Mouse (Mus musculus) CH12.LX (cell line): ENCODE data around the gene Vta1. TPM values are rescaled to one million over a fixed set of nuclear protein-coding genes. Genes with fewer than 3 reads are reported as not detected.

Source experiments
- DNase-seq: peaks from one replicate; pipeline ENCODE4 v3.0.0-alpha.2; 2013; ENCODE audit errors: extremely low read depth
- H3K27ac ChIP-seq: 2 replicates; pipeline ENCODE4 v1.5.1; 2012; ENCODE audit warnings: low read depth, mild to moderate bottlenecking, control low read depth, moderate library complexity; ENCODE audit not compliant: insufficient read depth
- H3K27me3 ChIP-seq: replicated peaks from 2 replicates; pipeline ENCODE3; 2012; ENCODE audit warnings: inconsistent platforms
- H3K36me3 ChIP-seq, 2 experiments: replicated peaks in 1 of 2; 2 replicates each; pipeline versions ENCODE3 to v1.6.1; 2012; ENCODE audit warnings: inconsistent platforms in 1 of 2, low read length in 1 of 2, mild to moderate bottlenecking in 1 of 2, mixed read lengths in 1 of 2, moderate library complexity in 1 of 2; ENCODE audit not compliant: control insufficient read depth in 1 of 2, insufficient read depth in 1 of 2
- H3K4me1 ChIP-seq, 2 experiments: 2 replicates each; pipeline ENCODE4 v1.6.1; 2012; ENCODE audit warnings: inconsistent platforms in 1 of 2, moderate library complexity in 1 of 2; ENCODE audit not compliant: insufficient read depth in 2 of 2, control insufficient read depth in 1 of 2
- H3K4me2 ChIP-seq: 2 replicates; pipeline ENCODE4 v1.6.1; 2012; ENCODE audit warnings: low read depth, mild to moderate bottlenecking, control low read depth; ENCODE audit not compliant: poor library complexity, insufficient read depth, severe bottlenecking
- H3K4me3 ChIP-seq, 3 experiments: fragments of 150-350 bp in 1 of 3; sonication (generic) in 1 of 3; replicated peaks in 1 of 3; 2 replicates each; pipeline versions ENCODE3 to v1.5.1; 2011 to 2012; ENCODE audit warnings: low read depth in 2 of 3, low read length in 2 of 3, mild to moderate bottlenecking in 2 of 3, moderate library complexity in 2 of 3, control low read depth in 1 of 3, improper control_type of control experiment in 1 of 3, inconsistent platforms in 1 of 3, mixed read lengths in 1 of 3; ENCODE audit not compliant: poor library complexity in 1 of 3
- H3K79me2 ChIP-seq: replicated peaks from 2 replicates; pipeline ENCODE4 v1.6.1; 2012; ENCODE audit warnings: mild to moderate bottlenecking, moderate library complexity; ENCODE audit not compliant: control insufficient read depth, poor library complexity, insufficient read depth, severe bottlenecking; ENCODE audit errors: extremely low read depth
- H3K9ac ChIP-seq: 2 replicates; pipeline ENCODE4 v1.6.1; 2012; ENCODE audit warnings: low read depth, mild to moderate bottlenecking, control low read depth, moderate library complexity; ENCODE audit not compliant: insufficient read depth
- H3K9me3 ChIP-seq: replicated peaks from 2 replicates; pipeline ENCODE3; 2012; ENCODE audit warnings: low read length, inconsistent platforms, mixed read lengths
- CHD1 ChIP-seq: IDR thresholded peaks from 2 replicates; pipeline ENCODE4 v1.6.1; 2012; ENCODE audit warnings: low read depth, low read length, improper control_type of control experiment, inconsistent platforms
- CHD2 ChIP-seq: IDR thresholded peaks from 2 replicates; pipeline ENCODE4 v1.6.1; 2011; ENCODE audit warnings: low read length, improper control_type of control experiment
- CTCF ChIP-seq, 2 experiments: IDR thresholded peaks in 1 of 2; conservative IDR thresholded peaks in 1 of 2; 2 replicates each; pipeline ENCODE4 v1.5.1; 2011 to 2012; ENCODE audit warnings: low read depth in 2 of 2, low read length in 2 of 2, improper control_type of control experiment in 1 of 2, inconsistent platforms in 1 of 2, mild to moderate bottlenecking in 1 of 2, moderate library complexity in 1 of 2
- E2F4 ChIP-seq: IDR thresholded peaks from 2 replicates; pipeline ENCODE4 v1.6.1; 2011; ENCODE audit warnings: low read depth, low read length, improper control_type of control experiment; ENCODE audit not compliant: insufficient replicate concordance
- ELF1 ChIP-seq: IDR thresholded peaks from 2 replicates; pipeline ENCODE4 v1.6.1; 2014; ENCODE audit warnings: low read depth, mild to moderate bottlenecking, inconsistent platforms, low read length, improper control_type of control experiment
- EP300 ChIP-seq: IDR thresholded peaks from 2 replicates; pipeline ENCODE4 v1.6.1; 2011; ENCODE audit warnings: low read length, improper control_type of control experiment
- ETS1 ChIP-seq: conservative IDR thresholded peaks from 2 replicates; pipeline ENCODE4 v1.6.1; 2012; ENCODE audit warnings: low read depth, mild to moderate bottlenecking, inconsistent platforms, low read length, improper control_type of control experiment, moderate library complexity
- GABPA ChIP-seq: IDR thresholded peaks from 2 replicates; pipeline ENCODE4 v1.6.1; 2012; ENCODE audit warnings: low read depth, low read length, improper control_type of control experiment, inconsistent platforms; ENCODE audit not compliant: insufficient replicate concordance
- IRF4 ChIP-seq: IDR thresholded peaks from 2 replicates; pipeline ENCODE4 v1.6.1; 2014; ENCODE audit warnings: low read depth, mild to moderate bottlenecking, inconsistent platforms, low read length, improper control_type of control experiment
- JUND ChIP-seq: conservative IDR thresholded peaks from 2 replicates; pipeline ENCODE4 v1.6.1; 2011; ENCODE audit warnings: low read depth, low read length, improper control_type of control experiment
- KAT2A ChIP-seq: IDR thresholded peaks from 2 replicates; pipeline ENCODE4 v1.6.1; 2012; ENCODE audit warnings: low read length, improper control_type of control experiment, inconsistent platforms; ENCODE audit not compliant: insufficient replicate concordance
- MAZ ChIP-seq: IDR thresholded peaks from 2 replicates; pipeline ENCODE4 v1.6.1; 2012; ENCODE audit warnings: low read depth, mild to moderate bottlenecking, inconsistent platforms, low read length, improper control_type of control experiment, moderate library complexity
- NRF1 ChIP-seq: IDR thresholded peaks from 2 replicates; pipeline ENCODE4 v1.6.1; 2014; ENCODE audit warnings: low read depth, mild to moderate bottlenecking, inconsistent platforms, low read length, improper control_type of control experiment, moderate library complexity
- POLR2AphosphoS2 ChIP-seq: IDR thresholded peaks from 2 replicates; pipeline ENCODE4 v1.6.1; 2011; ENCODE audit warnings: low read depth, low read length, improper control_type of control experiment
- RAD21 ChIP-seq: IDR thresholded peaks from 2 replicates; pipeline ENCODE4 v1.6.1; 2011; ENCODE audit warnings: low read depth, mild to moderate bottlenecking, low read length, improper control_type of control experiment, moderate library complexity
- SIN3A ChIP-seq: IDR thresholded peaks from 2 replicates; pipeline ENCODE4 v1.6.1; 2012; ENCODE audit warnings: low read length, improper control_type of control experiment, inconsistent platforms
- SMC3 ChIP-seq: IDR thresholded peaks from 2 replicates; pipeline ENCODE4 v1.6.1; 2011; ENCODE audit warnings: low read depth, low read length, improper control_type of control experiment
- TBP ChIP-seq: conservative IDR thresholded peaks from 2 replicates; pipeline ENCODE4 v1.6.1; 2011; ENCODE audit warnings: low read depth, low read length, improper control_type of control experiment
- UBTF ChIP-seq: IDR thresholded peaks from 2 replicates; pipeline ENCODE4 v1.6.1; 2012; ENCODE audit warnings: low read depth, mild to moderate bottlenecking, inconsistent platforms, low read length, improper control_type of control experiment, moderate library complexity
- ZC3H11A ChIP-seq: IDR thresholded peaks from 2 replicates; pipeline ENCODE4 v1.6.1; 2012; ENCODE audit warnings: low read depth, mild to moderate bottlenecking, inconsistent platforms, low read length, improper control_type of control experiment
- ZKSCAN1 ChIP-seq: IDR thresholded peaks from 2 replicates; pipeline ENCODE4 v1.6.1; 2012; ENCODE audit warnings: low read depth, inconsistent platforms, low read length, improper control_type of control experiment, borderline replicate concordance
- ZNF384 ChIP-seq: IDR thresholded peaks from 2 replicates; pipeline ENCODE4 v1.6.1; 2012; ENCODE audit warnings: low read depth, low read length, improper control_type of control experiment, inconsistent platforms
- dilution Hi-C: fragments of 300-500 bp; cut with MboI; formaldehyde crosslinking; loops from 2 replicates; pipeline ENCODE4 v1.14.3; 2020; ENCODE audit warnings: low sequenced_read_pairs; ENCODE audit not compliant: extremely low pct_unique_long_range_greater_than_20kb, extremely low pct_ligation_motif_present
- in situ Hi-C: fragments of 300-500 bp; cut with MboI; formaldehyde crosslinking; loops from 3 replicates; pipeline ENCODE4 v1.14.3; 2019; ENCODE audit warnings: low sequenced_read_pairs, low pct_ligation_motif_present, low pct_unique_long_range_greater_than_20kb, mixed read lengths
- polyA plus RNA-seq: library from polyadenylated mRNA; unstranded; fragments of >175 nt; gene quantifications from 2 replicates; pipeline ENCODE4 v1.2.1, GENCODE M21; 2012; ENCODE audit warnings: low read depth; ENCODE audit not compliant: insufficient read length
- total RNA-seq, 2 experiments: library from RNA; depleted of rRNA; stranded (reverse); fragments of 300-350 nt in 1 of 2; fragments of >200 nt in 1 of 2; gene quantifications; 2 replicates each; pipeline ENCODE4 v1.2.3; 2012 to 2014

The Vta1 gene
- total and polyA plus RNA-seq, 3 experiments = 50.0 to 91.7 (median 82.1) TPM

DNA sequence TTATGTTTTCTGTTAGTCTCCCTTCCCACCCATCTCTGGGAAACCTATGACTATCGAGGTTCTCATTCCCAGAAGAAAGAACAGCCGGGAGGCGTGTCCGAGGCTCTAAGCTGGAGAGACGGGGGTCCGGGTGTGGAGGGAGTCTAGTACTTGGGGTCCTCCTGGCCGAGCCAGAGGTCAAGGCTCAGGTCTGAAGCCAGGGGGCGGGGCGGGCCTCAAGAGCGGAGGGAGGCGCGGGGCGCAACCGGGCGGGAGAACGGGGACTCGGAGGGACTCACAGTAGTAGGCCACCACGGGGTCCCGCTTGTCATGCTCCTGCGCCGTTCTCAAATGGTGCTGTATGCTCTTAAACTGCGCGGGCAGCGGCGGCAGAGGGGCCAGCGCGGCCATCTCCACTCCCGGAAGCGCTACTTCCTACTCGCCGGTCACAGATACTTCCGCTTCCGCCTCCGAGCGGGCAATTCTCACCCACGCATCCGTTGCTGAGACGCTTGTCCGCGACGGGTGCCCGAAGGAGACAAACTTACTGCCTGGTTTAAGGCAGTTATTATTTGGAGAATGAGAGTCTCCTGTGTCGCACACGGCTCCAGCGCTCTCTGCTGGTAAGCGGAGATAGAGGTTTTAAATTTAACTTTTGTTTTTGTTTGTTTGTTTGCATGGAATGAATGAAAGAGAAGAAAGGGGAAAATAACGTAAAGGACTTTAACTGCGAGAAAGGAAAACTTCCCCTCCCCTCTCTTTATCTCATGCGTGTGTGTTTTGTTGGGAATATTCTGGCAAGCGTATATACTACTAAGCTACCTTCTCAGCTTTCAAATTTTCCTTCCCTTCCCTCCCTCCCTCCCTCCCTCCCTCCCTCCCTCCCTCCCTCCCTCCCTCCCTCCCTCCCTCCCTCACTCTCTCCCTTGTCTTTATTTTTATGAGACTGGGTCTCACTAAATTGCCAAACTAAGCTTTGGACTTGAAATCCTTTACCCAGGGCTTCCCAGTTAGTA is at the start of gene Vta1, which contains the start of gene Nmbr (continued):
- TF ChIP-seq CHD1 = no peak

DNA sequence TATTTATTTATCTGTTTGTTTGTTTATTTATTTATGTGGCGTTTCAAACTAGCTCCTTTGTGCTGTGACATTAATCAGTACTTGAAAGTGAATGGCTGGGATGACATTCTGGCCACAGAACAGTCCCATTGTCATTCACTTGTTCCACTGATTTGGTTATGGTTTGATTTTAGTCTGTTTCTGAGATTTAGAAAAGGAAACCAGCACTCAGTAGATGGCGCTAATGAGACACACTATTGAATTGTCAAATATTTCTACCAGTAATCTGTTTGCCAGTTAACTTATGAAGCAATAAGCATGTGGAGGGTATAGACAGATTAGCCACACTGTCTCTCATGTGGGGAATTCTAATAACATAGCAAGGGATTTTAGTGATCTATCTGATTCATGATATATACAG is 28.9 kb upstream of the Vta1 start:
- H3K27me3 ChIP-seq = no peaks in the 10 kb centered on the region
- H3K4me1 ChIP-seq = no peaks in the 10 kb centered on the region
- no peaks in the 10 kb centered on the region for H3K9me3 ChIP-seq
- in situ Hi-C loops (no loop called here), dilution Hi-C loops (no loop called here)
- H3K79me2 ChIP-seq = no peaks in the 10 kb centered on the region
- no peak overlapping the region for H3K9ac ChIP-seq
- TF ChIP-seq ZKSCAN1 (no peak), ELF1 (no peak), SMC3 (peak; percentile 56), IRF4 (0 out of 2 replicates have a peak, but pooled peaks have one; percentile 17), CTCF (conservative IDR thresholded peaks at IDR 0.05 in 1 of 2, IDR thresholded peaks at IDR 0.05 in 1 of 2; ENCODE audit: low read depth in 2 of 2, low read length in 2 of 2) (peak; percentile 34 to 75; a peak in 3 of 4 replicates), SIN3A (no peak), RAD21 (peak; percentile 76)
- no peak overlapping the region for H3K4me2 ChIP-seq
- peak; percentile 68 for DNase-seq
- no peak overlapping the region for H3K4me3 ChIP-seq
- no peak overlapping the region for H3K27ac ChIP-seq
- H3K36me3 ChIP-seq = no peaks in the 10 kb centered on the region

- no peak overlapping the region for H3K4me3 ChIP-seq
- no peaks in the 10 kb centered on the region for H3K27me3 ChIP-seq
- DNase-seq = peak; percentile 11
- no peaks in the 10 kb centered on the region for H3K9me3 ChIP-seq
- no peaks in the 10 kb centered on the region for H3K79me2 ChIP-seq
- in situ Hi-C loops (no loop called here), dilution Hi-C loops (no loop called here)
- TF ChIP-seq ZC3H11A (no peak), ZNF384 (no peak), NRF1 (no peak), MAZ (no peak), ELF1 (no peak), CHD2 (no peak), E2F4 (no peak), ETS1 (no peak), EP300 (no peak), UBTF (no peak), TBP (no peak), JUND (no peak), GABPA (no peak), IRF4 (no peak), KAT2A (no peak), POLR2AphosphoS2 (no peak)
- H3K27ac ChIP-seq = no peak overlapping the region
- no peak overlapping the region for H3K9ac ChIP-seq
- 0 out of 2 replicates have a peak overlapping the region, but pooled peaks have one; percentile 24 for H3K4me2 ChIP-seq
- H3K4me1 ChIP-seq = 0 out of 4 replicates have a peak, but pooled peaks cover 0 to 2% of the 10 kb centered on the region in 2 experiments
- H3K36me3 ChIP-seq = no peaks in the 10 kb centered on the region
Observed at GRCm38 (mm10) chr10:14725671-14726070, 20.3 kb upstream of the Vta1 start.
